Mouse (Mus musculus): Measurements from ENCODE around the gene Amotl1.

GRCm38 (mm10) chr9:14547584-14548365 is 97.1 kb downstream of the Amotl1 start:
- TF ChIP-seq CTCF (IDR thresholded peaks at IDR 0.05; ENCODE audit: insufficient read depth, low read depth, low read length) (no peak), POLR2A (IDR thresholded peaks at IDR 0.05; ENCODE audit: insufficient read depth, low read depth, low read length) (no peak)
